Mouse (Mus musculus): ENCODE results near the gene Pex11a.

Gene Pex11a

GRCm38 (mm10) chr7:79736511-79736910 lies 6.4 kb downstream of the Pex11a start:
- no peak for DNase-seq

- no peak for DNase-seq
Measured at GRCm38 (mm10) chr7:79734563-79734962, 8.4 kb downstream of the Pex11a start.

- DNase-seq = no peak
Measured at GRCm38 (mm10) chr7:79732622-79733021, 10.3 kb downstream of the Pex11a start, which contains the start of gene Plin1. Gene Plin1 (minus strand): TSS chr7:79732903.

- no peak for DNase-seq
Measured at GRCm38 (mm10) chr7:79731438-79731837, 11.5 kb downstream of the Pex11a start.

GRCm38 (mm10) chr7:79729743-79730370 lies 13.1 kb downstream of the Pex11a start:
- no peak for DNase-seq

- DNase-seq = peak; percentile 55
Measured at GRCm38 (mm10) chr7:79729169-79729568, 13.8 kb downstream of the Pex11a start.

GRCm38 (mm10) chr7:79728219-79728618 lies 14.7 kb downstream of the Pex11a start:
- DNase-seq = no peak

- DNase-seq = no peak
Measured at GRCm38 (mm10) chr7:79727091-79727490, 15.8 kb downstream of the Pex11a start.

- DNase-seq = peak; percentile 65
Measured at GRCm38 (mm10) chr7:79721386-79721977, 21.4 kb downstream of the Pex11a start.

GRCm38 (mm10) chr7:79715187-79715981 lies 27.5 kb downstream of the Pex11a start, which contains the start of gene Kif7:
Gene Kif7 (minus strand): TSS chr7:79715720.
- peak; percentile 35 for DNase-seq

- DNase-seq = no peak
Measured at GRCm38 (mm10) chr7:79710831-79711230, 32.1 kb downstream of the Pex11a start.

- peak; percentile 70 for DNase-seq
Measured at GRCm38 (mm10) chr7:79710130-79710607, 32.8 kb downstream of the Pex11a start.

GRCm38 (mm10) chr7:79705210-79705609 lies 37.7 kb downstream of the Pex11a start:
- DNase-seq = no peak

GRCm38 (mm10) chr7:79702755-79703154 lies 40.2 kb downstream of the Pex11a start:
- DNase-seq = no peak

- no peak for DNase-seq
Measured at GRCm38 (mm10) chr7:79696495-79696894, 46.4 kb downstream of the Pex11a start.

Measured in right cerebral cortex, postnatal 25 days (tissue).